Mouse (Mus musculus): ENCODE results near the gene Gm17349.

- no peak for TF ChIP-seq CTCF (IDR thresholded peaks at IDR 0.05 in 2 of 3, conservative IDR thresholded peaks at IDR 0.05 in 1 of 3; ENCODE audit: control insufficient read depth in 1 of 3, insufficient read depth in 1 of 3, low read depth in 2 of 3, low read length in 3 of 3, poor library complexity in 1 of 3, severe bottlenecking in 1 of 3)
- TF ChIP-seq GATA1 (IDR thresholded peaks at IDR 0.05; ENCODE audit: low read depth, low read length), result no peak
- no peak for TF ChIP-seq POLR2A (IDR thresholded peaks at IDR 0.05; ENCODE audit: control insufficient read depth in 1 of 2, insufficient read depth in 1 of 2, low read depth in 1 of 2, low read length in 2 of 2, poor library complexity in 1 of 2)
- no peak for TF ChIP-seq MYC (IDR thresholded peaks at IDR 0.05; ENCODE audit: low read depth, low read length)
- TF ChIP-seq ZNF384 (IDR thresholded peaks at IDR 0.05; ENCODE audit: low read depth, low read length), result no peak
- TF ChIP-seq JUND (IDR thresholded peaks at IDR 0.05; ENCODE audit: low read depth, low read length), result no peak
- TF ChIP-seq MAX (IDR thresholded peaks at IDR 0.05; ENCODE audit: low read length), result no peak
- TF ChIP-seq EP300 (IDR thresholded peaks at IDR 0.05; ENCODE audit: low read depth in 1 of 2, low read length in 2 of 2), result no peak
These were observed 49.3 kb downstream of the Gm17349 start for GRCm38 (mm10) chr15:99655956-99656355.

All from MEL (cell line).